Mouse (Mus musculus): Measurements from ENCODE around the gene Ppp5c. TPM values are rescaled to one million over a fixed set of nuclear protein-coding genes. Genes with fewer than 3 reads are reported as not detected.

Gene Ppp5c
- total and polyA plus RNA-seq, 3 experiments: 94.2 to 249 (median 178) TPM

GRCm38 (mm10) chr7:16976298-16976697, 51.4 kb downstream of the Ppp5c start:
- Histone ChIP-seq H3K4me1 (ENCODE audit: control insufficient read depth in 1 of 2, insufficient read depth in 2 of 2, low read length in 2 of 2) (no peaks in the 10 kb centered on the region; a peak in 1 of 4 replicates), H3K4me3 (ENCODE audit: control insufficient read depth in 1 of 2, insufficient read depth in 1 of 2, low read depth in 2 of 2, low read length in 2 of 2) (no peak overlapping the region), H3K9ac (ENCODE audit: control insufficient read depth, low read depth, low read length, poor library complexity, severe bottlenecking) (no peak overlapping the region), H3K79me2 (ENCODE audit: control insufficient read depth, insufficient read depth, low read length, poor library complexity) (no peaks in the 10 kb centered on the region), H3K27me3 (ENCODE audit: control insufficient read depth in 1 of 2, insufficient read depth in 2 of 2, low read length in 2 of 2) (no peaks in the 10 kb centered on the region), H3K27ac (ENCODE audit: control insufficient read depth, low read depth, low read length) (no peak overlapping the region), H3K9me3 (replicated peaks; ENCODE audit: insufficient read depth, low read length) (no peaks in the 10 kb centered on the region), H3K36me3 (ENCODE audit: control insufficient read depth in 1 of 2, insufficient read depth in 2 of 2, low read length in 2 of 2) (no peaks in the 10 kb centered on the region; a peak in 1 of 4 replicates)
- no peak for TF ChIP-seq NRF1 (IDR thresholded peaks at IDR 0.05; ENCODE audit: insufficient read depth, low read depth, low read length, poor library complexity, severe bottlenecking)
- no peak for TF ChIP-seq USF2 (IDR thresholded peaks at IDR 0.05; ENCODE audit: borderline replicate concordance in 1 of 2, insufficient read depth in 1 of 2, low read depth in 1 of 2, low read length in 2 of 2)
- TF ChIP-seq CTCF (IDR thresholded peaks at IDR 0.05 in 2 of 3, conservative IDR thresholded peaks at IDR 0.05 in 1 of 3; ENCODE audit: control insufficient read depth in 1 of 3, insufficient read depth in 1 of 3, low read depth in 2 of 3, low read length in 3 of 3, poor library complexity in 1 of 3, severe bottlenecking in 1 of 3): no peak
- TF ChIP-seq ZKSCAN1 (IDR thresholded peaks at IDR 0.05; ENCODE audit: low read depth, low read length): no peak
- TF ChIP-seq MAFK (IDR thresholded peaks at IDR 0.05; ENCODE audit: borderline replicate concordance, low read depth, low read length): 0 out of 2 replicates have a peak, but pooled peaks have one; percentile 19
- TF ChIP-seq UBTF (IDR thresholded peaks at IDR 0.05; ENCODE audit: borderline replicate concordance, insufficient read depth, low read depth, low read length): no peak
- no peak for DNase-seq (ENCODE audit: low read depth, low spot score)

- H3K9me3 ChIP-seq (replicated peaks; ENCODE audit: insufficient read depth, low read length): no peaks in the 10 kb centered on the region
- no peak for TF ChIP-seq TBP (IDR thresholded peaks at IDR 0.05; ENCODE audit: low read depth, low read length)
- no peak for TF ChIP-seq CTCF (IDR thresholded peaks at IDR 0.05 in 2 of 3, conservative IDR thresholded peaks at IDR 0.05 in 1 of 3; ENCODE audit: control insufficient read depth in 1 of 3, insufficient read depth in 1 of 3, low read depth in 2 of 3, low read length in 3 of 3, poor library complexity in 1 of 3, severe bottlenecking in 1 of 3)
- TF ChIP-seq NRF1 (IDR thresholded peaks at IDR 0.05; ENCODE audit: insufficient read depth, low read depth, low read length, poor library complexity, severe bottlenecking): no peak
- no peak for TF ChIP-seq TCF12 (IDR thresholded peaks at IDR 0.05; ENCODE audit: low read depth, low read length)
- no peak for TF ChIP-seq SMC3 (IDR thresholded peaks at IDR 0.05; ENCODE audit: low read depth, low read length)
These were observed 53.7 kb downstream of the Ppp5c start for GRCm38 (mm10) chr7:16974018-16974417.

GRCm38 (mm10) chr7:16971160-16971559, 56.6 kb downstream of the Ppp5c start:
- H3K79me2 ChIP-seq (ENCODE audit: control insufficient read depth, insufficient read depth, low read length, poor library complexity): no peaks in the 10 kb centered on the region
- H3K9ac ChIP-seq (ENCODE audit: control insufficient read depth, low read depth, low read length, poor library complexity, severe bottlenecking): no peak overlapping the region
- TF ChIP-seq UBTF (IDR thresholded peaks at IDR 0.05; ENCODE audit: borderline replicate concordance, insufficient read depth, low read depth, low read length) (no peak), POLR2AphosphoS5 (IDR thresholded peaks at IDR 0.05; ENCODE audit: borderline replicate concordance, low read depth, low read length) (no peak), RCOR1 (IDR thresholded peaks at IDR 0.05; ENCODE audit: low read depth, low read length) (no peak), RAD21 (IDR thresholded peaks at IDR 0.05; ENCODE audit: low read depth, low read length) (no peak), HCFC1 (IDR thresholded peaks at IDR 0.05; ENCODE audit: low read depth, low read length) (no peak), USF2 (IDR thresholded peaks at IDR 0.05; ENCODE audit: borderline replicate concordance in 1 of 2, insufficient read depth in 1 of 2, low read depth in 1 of 2, low read length in 2 of 2) (no peak), NRF1 (IDR thresholded peaks at IDR 0.05; ENCODE audit: insufficient read depth, low read depth, low read length, poor library complexity, severe bottlenecking) (no peak), BHLHE40 (IDR thresholded peaks at IDR 0.05; ENCODE audit: borderline replicate concordance, low read depth, low read length) (no peak), SMC3 (IDR thresholded peaks at IDR 0.05; ENCODE audit: low read depth, low read length) (no peak), ZKSCAN1 (IDR thresholded peaks at IDR 0.05; ENCODE audit: low read depth, low read length) (no peak), MEF2A (IDR thresholded peaks at IDR 0.05; ENCODE audit: extremely low read depth, insufficient replicate concordance, low read depth, low read length, poor library complexity, severe bottlenecking) (no peak), MAZ (IDR thresholded peaks at IDR 0.05; ENCODE audit: low read depth, low read length) (no peak), MXI1 (IDR thresholded peaks at IDR 0.05; ENCODE audit: low read depth, low read length) (no peak), EP300 (IDR thresholded peaks at IDR 0.05; ENCODE audit: low read depth in 1 of 2, low read length in 2 of 2) (no peak), E2F4 (IDR thresholded peaks at IDR 0.05; ENCODE audit: borderline replicate concordance, low read depth, low read length) (no peak), ZC3H11A (IDR thresholded peaks at IDR 0.05; ENCODE audit: low read depth, low read length) (no peak)
- H3K4me3 ChIP-seq (ENCODE audit: control insufficient read depth in 1 of 2, insufficient read depth in 1 of 2, low read depth in 2 of 2, low read length in 2 of 2): no peak overlapping the region
- no peaks in the 10 kb centered on the region for H3K36me3 ChIP-seq (ENCODE audit: control insufficient read depth in 1 of 2, insufficient read depth in 2 of 2, low read length in 2 of 2)
- H3K4me1 ChIP-seq (ENCODE audit: control insufficient read depth in 1 of 2, insufficient read depth in 2 of 2, low read length in 2 of 2): no peaks in the 10 kb centered on the region
- no peaks in the 10 kb centered on the region for H3K27me3 ChIP-seq (ENCODE audit: control insufficient read depth in 1 of 2, insufficient read depth in 2 of 2, low read length in 2 of 2)
- DNase-seq (ENCODE audit: low read depth, low spot score): peak; percentile 28
- no peaks in the 10 kb centered on the region for H3K9me3 ChIP-seq (replicated peaks; ENCODE audit: insufficient read depth, low read length)
- no peak overlapping the region for H3K27ac ChIP-seq (ENCODE audit: control insufficient read depth, low read depth, low read length)

More at GRCm38 (mm10) chr7:16974018-16974417, 53.7 kb downstream of the Ppp5c start:
- no peaks in the 10 kb centered on the region for H3K4me1 ChIP-seq (ENCODE audit: control insufficient read depth in 1 of 2, insufficient read depth in 2 of 2, low read length in 2 of 2)
- no peak overlapping the region for H3K9ac ChIP-seq (ENCODE audit: control insufficient read depth, low read depth, low read length, poor library complexity, severe bottlenecking)
- H3K79me2 ChIP-seq (ENCODE audit: control insufficient read depth, insufficient read depth, low read length, poor library complexity): no peaks in the 10 kb centered on the region
- no peak overlapping the region for H3K4me3 ChIP-seq (ENCODE audit: control insufficient read depth in 1 of 2, insufficient read depth in 1 of 2, low read depth in 2 of 2, low read length in 2 of 2)
- no peak overlapping the region for H3K27ac ChIP-seq (ENCODE audit: control insufficient read depth, low read depth, low read length)
- H3K27me3 ChIP-seq (ENCODE audit: control insufficient read depth in 1 of 2, insufficient read depth in 2 of 2, low read length in 2 of 2): no peaks in the 10 kb centered on the region
- DNase-seq (ENCODE audit: low read depth, low spot score): no peak
- no peaks in the 10 kb centered on the region for H3K36me3 ChIP-seq (ENCODE audit: control insufficient read depth in 1 of 2, insufficient read depth in 2 of 2, low read length in 2 of 2)
